Mouse (Mus musculus) testis, adult 2 months (tissue): ENCODE results near the gene Zfp991.
"Not testable (repeated sequence)": the region's sequence is repeated elsewhere in the genome, so short reads cannot be mapped to it uniquely, and the experiment has no call there.

Source experiments
- CTCF ChIP-seq: fragments of 200-500 bp; IDR thresholded peaks from 2 replicates; pipeline ENCODE4 v1.5.1; 2012; ENCODE audit warnings: low read depth, mild to moderate bottlenecking, inconsistent platforms, low read length, moderate library complexity; ENCODE audit not compliant: control insufficient read depth, insufficient read depth, insufficient replicate concordance
- POLR2A ChIP-seq: fragments of 200-500 bp; IDR thresholded peaks from 2 replicates; pipeline ENCODE4 v1.6.1; 2012; ENCODE audit warnings: low read depth, mild to moderate bottlenecking, inconsistent platforms, low read length, moderate library complexity; ENCODE audit not compliant: control insufficient read depth

DNA sequence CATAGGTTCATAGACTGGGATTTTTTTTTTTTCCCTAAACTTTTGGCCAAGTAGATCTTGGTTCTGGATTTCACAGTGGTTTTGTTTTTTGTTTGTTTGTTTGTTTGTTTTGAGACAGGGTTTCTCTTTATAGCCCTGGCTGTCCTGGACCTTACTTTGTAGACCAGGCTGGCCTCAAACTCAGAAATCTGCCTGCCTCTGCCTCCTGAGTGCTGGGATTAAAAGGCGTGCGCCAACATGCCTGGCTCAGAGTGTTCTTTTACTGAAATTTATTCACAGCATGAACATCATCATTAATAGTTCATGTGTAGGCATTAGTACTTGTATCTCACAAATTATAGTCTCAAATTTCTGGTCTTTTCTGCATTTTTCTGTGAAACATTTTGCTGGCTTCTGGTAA, 5.4 kb upstream of the Zfp991 start:
- TF ChIP-seq CTCF, POLR2A: not testable (repeated sequence)
